Mouse (Mus musculus) midbrain, embryonic 10.5 days (tissue): ENCODE measurements at regions not wholly inside any gene's neighbourhood (a gene's known extent, or its start where the extent isn't known, plus 50 kb on each side); places are given as distances from the start of the nearest gene placed in this dataset.

Source experiments
- DNase-seq: peaks from one replicate; pipeline ENCODE4 v3.0.0-alpha.2; 2017; ENCODE audit warnings: low spot score
- H3K27ac ChIP-seq: fragments of 300-500 bp; sonication (generic); replicated peaks from 2 replicates; pipeline ENCODE4 v1.5.1; 2016; ENCODE audit warnings: mild to moderate bottlenecking
- H3K27me3 ChIP-seq: fragments of 300-500 bp; sonication (generic); 2 replicates; pipeline ENCODE4 v1.6.1; 2016; ENCODE audit warnings: low read depth, mild to moderate bottlenecking; ENCODE audit not compliant: poor library complexity, severe bottlenecking
- H3K36me3 ChIP-seq: fragments of 300-500 bp; sonication (generic); 2 replicates; pipeline ENCODE4 v1.6.1; 2016; ENCODE audit warnings: mild to moderate bottlenecking, moderate library complexity
- H3K4me1 ChIP-seq: fragments of 300-500 bp; sonication (generic); 2 replicates; pipeline ENCODE4 v1.6.1; 2016
- H3K4me3 ChIP-seq: fragments of 300-500 bp; sonication (generic); 2 replicates; pipeline ENCODE4 v1.5.1; 2016; ENCODE audit warnings: mild to moderate bottlenecking, moderate library complexity
- H3K9me3 ChIP-seq: fragments of 300-500 bp; sonication (generic); replicated peaks from 2 replicates; pipeline ENCODE4 v1.6.1; 2016; ENCODE audit warnings: mild to moderate bottlenecking
- WGBS: fragments of 180-500 bp; shearing (Covaris S2); methylation state at CpG from one replicate; pipeline ENCODE4 v1.1.7; 2016; 5-methylcytosine and 5-hydroxymethylcytosine counted together

DNA sequence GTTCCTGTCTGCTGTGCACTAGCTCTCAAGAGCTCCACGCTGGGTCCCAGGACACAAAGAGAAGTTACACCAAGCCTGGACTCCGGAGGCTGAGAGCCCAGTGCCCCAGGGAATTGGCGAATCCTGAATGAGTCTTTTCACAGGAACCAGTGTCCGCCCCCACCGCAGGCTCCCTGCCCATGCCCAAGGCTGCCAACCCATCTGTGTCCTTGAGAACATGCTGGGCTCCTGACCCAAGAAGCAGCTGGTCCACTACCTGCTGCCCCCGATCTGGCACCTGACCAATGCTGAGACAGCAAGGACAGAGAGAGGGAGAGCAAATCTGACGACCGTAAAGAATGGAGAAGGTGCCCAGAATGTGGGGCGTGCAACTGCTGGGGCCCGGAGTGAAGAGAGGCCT lies 85.2 kb upstream of the Cplx2 start:
- Histone ChIP-seq H3K27ac (no peak overlapping the region), H3K9me3 (no peaks in the 10 kb centered on the region), H3K4me1 (peaks cover 20% of the 10 kb centered on the region), H3K4me3 (no peak overlapping the region), H3K27me3 (peaks cover 28% of the 10 kb centered on the region), H3K36me3 (no peaks in the 10 kb centered on the region)
- WGBS = 89% methylated on average over 10 of the region's 10 CpGs
- no peak for DNase-seq

DNA sequence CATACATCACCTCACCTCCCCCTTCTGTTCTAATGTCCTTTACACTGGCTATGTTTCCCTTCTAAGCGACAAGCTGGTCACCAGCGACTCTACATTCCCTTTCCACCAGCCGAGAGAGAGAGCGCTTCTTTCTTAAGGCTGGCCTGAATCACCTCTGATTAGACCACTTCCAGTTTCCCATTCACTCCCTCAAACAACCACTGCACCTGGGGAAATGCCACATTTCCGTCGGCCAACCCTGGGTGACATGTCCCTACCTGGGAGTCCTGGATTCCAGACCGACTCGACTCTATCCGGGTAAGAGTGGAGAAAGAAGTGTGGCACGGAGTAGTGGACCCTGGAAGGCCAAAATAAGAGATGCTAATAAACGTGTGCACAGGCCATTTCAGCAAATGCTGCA lies 84.5 kb upstream of the Cplx2 start:
- Histone ChIP-seq H3K9me3 (no peaks in the 10 kb centered on the region), H3K36me3 (no peaks in the 10 kb centered on the region), H3K27ac (no peak overlapping the region), H3K27me3 (peaks cover 21% of the 10 kb centered on the region), H3K4me3 (no peak overlapping the region), H3K4me1 (peaks cover 15% of the 10 kb centered on the region)
- 89% methylated on average over 11 of the region's 11 CpGs for WGBS
- DNase-seq = no peak

DNA sequence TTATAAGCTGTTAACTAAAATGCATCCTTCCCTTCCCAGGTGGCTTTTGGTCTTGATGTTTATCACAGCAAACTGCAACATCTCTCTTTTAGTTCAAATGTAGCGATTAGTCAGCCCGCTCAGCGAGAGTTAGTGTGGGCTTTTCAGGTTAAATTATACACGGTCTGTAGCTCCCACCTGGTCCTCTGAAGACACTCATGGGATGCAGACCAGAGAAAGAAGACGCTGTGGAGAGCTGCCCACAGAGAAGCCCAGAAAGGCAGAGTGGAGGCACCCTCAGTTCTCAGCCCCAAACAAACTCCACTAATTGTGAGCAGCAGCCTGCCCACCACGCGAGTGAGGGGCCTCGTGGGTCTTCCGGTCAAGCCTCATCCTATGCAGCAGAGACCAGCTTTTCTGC lies 81.1 kb upstream of the Cplx2 start:
- 91% methylated on average over 9 of the region's 9 CpGs for WGBS

DNA sequence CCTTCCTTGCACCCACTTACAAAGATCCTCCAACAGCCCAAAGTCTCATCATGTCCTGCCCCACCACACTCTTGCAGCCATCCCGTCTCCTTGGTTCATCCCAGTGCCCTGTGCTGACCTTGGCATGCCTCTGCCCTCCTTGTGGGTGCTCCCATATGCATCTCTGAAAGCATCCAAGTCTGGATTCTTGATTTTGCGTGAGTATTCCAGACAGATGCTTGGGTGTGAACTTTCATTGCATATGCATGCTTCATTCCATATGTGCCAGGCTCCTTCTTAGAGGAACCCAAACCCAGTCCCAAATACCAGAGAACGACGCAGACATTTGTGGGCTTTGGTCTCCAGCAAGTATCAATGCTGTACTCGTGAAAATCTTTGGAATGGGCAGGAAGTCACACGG lies 78.8 kb upstream of the Cplx2 start:
- Histone ChIP-seq H3K4me1 (peaks cover 11% of the 10 kb centered on the region), H3K27ac (no peak overlapping the region), H3K4me3 (no peak overlapping the region), H3K27me3 (peaks cover 41% of the 10 kb centered on the region), H3K36me3 (no peaks in the 10 kb centered on the region), H3K9me3 (no peaks in the 10 kb centered on the region)
- 88% methylated on average over 6 of the region's 6 CpGs for WGBS
- DNase-seq = no peak

More for the DNA sequence above, 81.1 kb upstream of the Cplx2 start:
- H3K9me3 ChIP-seq = no peaks in the 10 kb centered on the region
- no peak for DNase-seq
- no peak overlapping the region for H3K27ac ChIP-seq
- H3K4me3 ChIP-seq = no peak overlapping the region
- H3K36me3 ChIP-seq = no peaks in the 10 kb centered on the region
- H3K4me1 ChIP-seq = no peaks in the 10 kb centered on the region
- H3K27me3 ChIP-seq = peaks cover 34% of the 10 kb centered on the region

DNA sequence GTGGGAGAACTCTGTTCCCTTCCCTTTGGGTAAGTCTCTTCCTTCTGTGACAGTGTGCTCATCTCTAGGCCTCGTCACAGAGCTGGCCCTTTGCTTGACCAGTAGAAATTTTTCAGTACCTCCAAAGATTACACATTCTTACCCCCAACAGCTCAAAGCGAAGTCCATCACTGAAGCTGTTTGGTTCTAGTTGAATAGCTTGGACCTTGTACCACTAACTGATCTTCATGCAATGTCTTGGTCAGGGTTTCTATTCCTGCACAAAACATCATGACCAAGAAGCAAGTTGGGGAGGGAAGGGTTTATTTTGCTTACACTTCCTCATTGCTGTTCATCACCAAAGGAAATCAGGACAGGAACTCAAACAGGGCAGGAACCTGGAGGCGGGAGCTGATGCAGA lies 78.1 kb upstream of the Cplx2 start:
- Histone ChIP-seq H3K36me3 (no peaks in the 10 kb centered on the region), H3K27ac (no peak overlapping the region), H3K4me3 (no peak overlapping the region), H3K9me3 (no peaks in the 10 kb centered on the region), H3K27me3 (peaks cover 44% of the 10 kb centered on the region), H3K4me1 (peaks cover 11% of the 10 kb centered on the region)
- DNase-seq = no peak
- 84% methylated on average over 3 of the region's 3 CpGs for WGBS

DNA sequence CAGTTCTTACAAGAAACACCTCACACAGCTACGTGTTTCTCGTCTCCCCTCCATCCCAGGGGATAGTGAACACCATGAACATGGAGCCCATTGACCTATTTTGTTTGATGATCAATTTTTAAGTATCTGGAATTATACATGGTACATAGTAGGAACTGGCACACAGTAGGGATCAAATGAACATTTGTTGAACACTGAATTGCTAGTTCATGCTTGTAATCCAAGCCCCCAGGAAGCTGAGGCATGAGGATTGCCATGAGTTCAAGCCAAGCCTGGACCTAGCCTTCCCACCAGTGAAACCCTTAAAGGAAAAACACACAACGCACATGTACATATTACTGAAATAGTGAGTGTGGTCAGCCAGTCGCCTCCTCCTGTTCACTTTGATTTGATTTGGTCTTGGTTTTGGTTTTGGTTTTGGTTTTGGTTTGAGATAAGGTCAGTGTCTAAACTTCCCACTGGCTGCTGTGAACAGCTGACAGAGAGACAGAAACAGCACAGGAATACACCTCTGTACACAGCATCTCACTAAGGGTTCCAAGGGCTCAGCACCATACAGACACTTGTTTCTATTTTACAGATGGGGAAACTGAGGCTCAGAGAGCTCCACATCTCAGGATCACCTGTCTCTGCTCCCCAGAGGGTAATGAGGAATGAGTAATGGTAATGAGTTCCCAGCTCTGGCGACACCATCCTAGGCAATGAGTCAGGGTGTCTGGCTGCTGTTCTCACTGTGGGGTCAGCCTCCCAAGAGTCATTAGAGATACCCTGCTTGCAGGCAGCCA lies 75.5 kb upstream of the Cplx2 start:
- Histone ChIP-seq H3K4me3 (no peak overlapping the region), H3K27me3 (peaks cover 70% of the 10 kb centered on the region), H3K36me3 (no peaks in the 10 kb centered on the region), H3K9me3 (no peaks in the 10 kb centered on the region), H3K27ac (0 out of 2 replicates have a peak overlapping the region, but pooled peaks have one; percentile 20), H3K4me1 (peaks cover 11% of the 10 kb centered on the region)
- 76% methylated on average over 5 of the region's 5 CpGs for WGBS
- no peak for DNase-seq

DNA sequence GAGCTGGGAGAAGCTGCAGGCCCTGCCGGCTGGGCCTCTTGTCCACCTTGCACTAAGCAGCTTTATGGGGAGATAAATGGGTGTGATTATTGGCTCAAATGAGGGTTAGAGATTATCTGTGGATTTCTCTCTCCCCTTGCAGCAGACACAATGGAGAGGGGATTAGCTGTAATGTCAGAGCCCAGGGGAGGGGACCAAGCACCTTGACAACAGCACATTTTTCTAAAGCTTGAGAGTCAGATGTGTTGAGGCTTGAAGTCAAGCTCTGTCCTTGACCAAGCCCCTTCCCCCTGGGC lies 74.9 kb upstream of the Cplx2 start:
- DNase-seq = peak; percentile 27
- H3K4me3 ChIP-seq = no peak overlapping the region
- H3K27me3 ChIP-seq = peaks cover 76% of the 10 kb centered on the region
- H3K9me3 ChIP-seq = no peaks in the 10 kb centered on the region
- H3K4me1 ChIP-seq = peaks cover 11% of the 10 kb centered on the region
- 4% methylated on average over 1 of the region's 1 CpGs for WGBS
- H3K27ac ChIP-seq = 0 out of 2 replicates have a peak overlapping the region, but pooled peaks have one; percentile 20
- no peaks in the 10 kb centered on the region for H3K36me3 ChIP-seq

DNA sequence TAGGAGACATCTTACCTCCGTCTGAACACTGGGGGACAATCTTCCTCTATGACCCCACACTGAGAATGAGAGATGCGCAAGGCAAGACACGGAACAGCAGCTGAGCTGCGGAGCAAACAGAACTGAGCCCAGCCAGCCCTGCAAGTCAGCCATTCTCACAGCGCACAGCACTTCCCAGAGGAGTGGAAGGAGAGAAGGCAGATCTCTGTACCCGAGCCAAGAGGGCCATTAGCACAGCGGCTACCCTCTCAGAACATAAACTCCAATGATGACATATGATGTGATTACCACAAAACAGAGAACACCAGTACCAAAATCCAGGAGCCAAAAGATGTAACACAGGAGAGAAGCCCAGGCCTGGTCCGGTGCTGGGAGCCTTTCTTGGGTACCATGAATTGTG lies 72.3 kb upstream of the Cplx2 start:
- H3K4me1 ChIP-seq = peaks cover 36% of the 10 kb centered on the region
- no peaks in the 10 kb centered on the region for H3K9me3 ChIP-seq
- no peak for DNase-seq
- H3K27ac ChIP-seq = no peak overlapping the region
- H3K27me3 ChIP-seq = peaks cover 61% of the 10 kb centered on the region
- no peak overlapping the region for H3K4me3 ChIP-seq
- H3K36me3 ChIP-seq = no peaks in the 10 kb centered on the region
- 73% methylated on average over 8 of the region's 8 CpGs for WGBS

DNA sequence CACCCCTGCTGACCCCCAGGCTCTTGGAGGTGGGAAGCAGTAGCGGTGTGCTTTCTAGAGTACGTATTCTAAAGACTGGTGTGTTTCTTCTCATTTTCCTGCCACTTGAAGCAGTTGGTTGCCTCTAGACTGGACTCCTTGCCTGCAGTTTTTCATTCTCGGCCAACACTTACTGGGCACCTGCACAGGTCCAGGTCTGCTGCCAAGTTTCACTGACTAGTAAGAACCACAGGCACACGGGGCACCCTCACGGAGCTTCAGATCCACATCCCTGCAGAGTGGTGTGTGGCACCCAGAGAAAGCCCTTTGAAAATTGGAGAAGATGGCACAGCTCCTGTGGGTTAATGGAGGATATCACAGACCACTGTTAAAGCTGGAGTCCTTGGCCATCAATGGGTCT lies 71.9 kb upstream of the Cplx2 start:
- no peak overlapping the region for H3K27ac ChIP-seq
- no peaks in the 10 kb centered on the region for H3K36me3 ChIP-seq
- WGBS = 91% methylated on average over 5 of the region's 5 CpGs
- no peak overlapping the region for H3K4me3 ChIP-seq
- H3K27me3 ChIP-seq = peaks cover 56% of the 10 kb centered on the region
- no peak for DNase-seq
- H3K9me3 ChIP-seq = no peaks in the 10 kb centered on the region
- peaks cover 40% of the 10 kb centered on the region for H3K4me1 ChIP-seq

DNA sequence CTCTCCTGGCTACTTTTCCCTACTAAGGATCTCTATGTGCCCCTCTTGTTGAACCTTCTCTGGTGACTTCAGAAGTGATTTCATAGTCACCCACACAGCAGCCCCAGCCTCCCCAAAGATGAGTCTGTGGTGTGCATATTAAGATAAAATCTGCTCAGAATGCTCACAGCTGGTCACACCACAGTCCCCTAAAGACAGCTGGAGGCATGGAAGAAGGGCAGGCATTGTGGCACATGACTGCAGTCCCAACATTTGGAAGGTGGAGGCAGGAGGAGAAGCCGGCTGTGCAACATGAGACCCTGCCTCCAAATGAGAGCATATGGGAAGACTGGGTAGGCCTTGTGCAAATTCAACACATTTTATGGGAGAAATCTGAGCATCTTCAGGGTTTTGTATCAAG lies 70.0 kb upstream of the Cplx2 start:
- Histone ChIP-seq H3K27ac (no peak overlapping the region), H3K9me3 (no peaks in the 10 kb centered on the region), H3K27me3 (peaks cover 42% of the 10 kb centered on the region), H3K4me3 (no peak overlapping the region), H3K36me3 (no peaks in the 10 kb centered on the region), H3K4me1 (peaks cover 43% of the 10 kb centered on the region)
- no peak for DNase-seq
- WGBS = 88% methylated on average over 1 of the region's 1 CpGs

DNA sequence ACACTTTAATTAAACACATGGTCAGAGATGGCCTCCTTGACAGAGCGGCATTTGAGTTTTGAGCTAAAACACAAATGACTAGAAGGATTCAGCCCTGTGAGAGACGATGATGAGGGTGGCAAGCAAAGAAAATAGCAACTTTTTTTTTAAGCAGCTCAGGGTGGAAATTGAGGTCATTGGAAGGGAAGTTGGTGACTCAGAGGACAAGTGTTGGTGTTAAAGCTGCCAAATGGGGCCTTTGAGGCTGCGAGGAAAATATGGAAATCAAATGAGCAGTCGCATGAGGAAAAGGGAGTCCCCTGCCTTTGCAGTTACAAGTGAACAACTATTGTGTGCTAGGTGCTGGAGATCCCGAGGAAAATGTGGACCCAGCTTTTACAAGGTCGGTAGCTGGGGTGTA lies 69.5 kb upstream of the Cplx2 start:
- Histone ChIP-seq H3K27me3 (peaks cover 42% of the 10 kb centered on the region), H3K4me1 (peaks cover 39% of the 10 kb centered on the region), H3K36me3 (no peaks in the 10 kb centered on the region), H3K27ac (peak overlapping the region; percentile 97; the same call in 1 of the 2 replicates), H3K4me3 (peak overlapping the region; percentile 70), H3K9me3 (no peaks in the 10 kb centered on the region)
- DNase-seq = no peak
- 48% methylated on average over 6 of the region's 6 CpGs for WGBS

DNA sequence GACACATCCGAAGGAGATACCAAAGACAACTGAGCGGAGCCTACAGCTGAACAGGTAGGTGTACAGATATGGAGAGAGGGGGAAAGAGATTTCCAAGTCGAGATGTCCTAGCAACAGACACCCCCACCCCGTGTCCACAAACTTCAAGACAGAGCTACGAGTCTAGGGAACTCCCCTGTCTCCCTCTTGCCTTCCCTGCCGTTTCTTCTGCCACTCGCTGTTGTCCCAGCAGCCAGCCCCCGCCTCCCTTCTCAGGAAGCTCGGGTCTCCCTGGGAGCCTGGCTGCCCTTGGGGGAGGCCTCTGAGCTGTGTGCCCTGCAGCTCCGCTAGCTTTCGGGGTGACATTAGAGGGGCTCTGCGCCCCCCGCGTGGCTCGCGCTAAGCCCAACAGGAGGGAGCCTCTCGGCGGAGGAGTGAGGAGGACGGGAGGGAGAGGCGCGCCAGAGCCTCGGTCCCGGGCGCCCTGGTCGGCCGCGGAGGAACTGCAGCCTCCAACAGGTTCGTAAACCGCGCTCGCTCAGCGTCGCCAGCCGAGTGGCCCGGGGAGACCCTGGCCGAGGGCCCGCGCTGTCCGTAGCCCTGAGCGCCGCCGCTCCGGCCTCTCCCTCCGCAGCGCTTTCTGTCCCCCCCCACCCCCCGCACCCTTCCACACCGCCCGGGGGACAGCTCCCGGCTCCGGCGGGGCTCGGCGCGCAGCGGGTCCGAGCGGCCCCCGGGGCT lies 68.6 kb upstream of the Cplx2 start:
- WGBS = under 1% methylated on average over 58 of the region's 58 CpGs
- peak overlapping the region; percentile 70 for H3K4me3 ChIP-seq
- peak; percentile 70 for DNase-seq
- no peaks in the 10 kb centered on the region for H3K36me3 ChIP-seq
- H3K27me3 ChIP-seq = peaks cover 42% of the 10 kb centered on the region
- peak overlapping the region; percentile 97 for H3K27ac ChIP-seq
- H3K4me1 ChIP-seq = peaks cover 38% of the 10 kb centered on the region
- no peaks in the 10 kb centered on the region for H3K9me3 ChIP-seq
